Mouse (Mus musculus) lung, embryonic 14.5 days (tissue): ENCODE data around the gene Tex2. TPM values are rescaled to one million over a fixed set of nuclear protein-coding genes. Genes with fewer than 3 reads are reported as not detected.

ENCODE experiments used
- ATAC-seq: fragments of 200-750 bp; cut with Nextera tagmentation; 2 replicates; pipeline ENCODE4 v1.8.0; 2017; ENCODE audit warnings: mild to moderate bottlenecking, moderate TSS enrichment, moderate library complexity; ENCODE audit not compliant: insufficient read depth
- DNase-seq: peaks from one replicate; pipeline ENCODE4 v3.0.0-alpha.2; 2015
- H3K27ac ChIP-seq: fragments of 300-500 bp; sonication (generic); 2 replicates; pipeline ENCODE4 v1.5.1; 2014; ENCODE audit warnings: low read depth, mild to moderate bottlenecking, moderate library complexity
- H3K27me3 ChIP-seq: fragments of 300-500 bp; sonication (generic); 2 replicates; pipeline ENCODE4 v1.6.1; 2014; ENCODE audit warnings: low read length, control low read depth; ENCODE audit not compliant: insufficient read depth
- H3K36me3 ChIP-seq: fragments of 300-500 bp; sonication (generic); 2 replicates; pipeline ENCODE4 v1.6.1; 2014; ENCODE audit warnings: control low read depth; ENCODE audit not compliant: insufficient read depth
- H3K4me1 ChIP-seq: fragments of 300-500 bp; sonication (generic); 2 replicates; pipeline ENCODE4 v1.6.1; 2014; ENCODE audit warnings: antibody characterized with exemption, control low read depth; ENCODE audit not compliant: insufficient read depth
- H3K4me2 ChIP-seq: fragments of 300-500 bp; sonication (generic); 2 replicates; pipeline ENCODE4 v1.6.1; 2014; ENCODE audit warnings: mild to moderate bottlenecking
- H3K4me3 ChIP-seq: fragments of 300-500 bp; sonication (generic); 2 replicates; pipeline ENCODE4 v1.5.1; 2014; ENCODE audit warnings: low read depth, low read length
- H3K9ac ChIP-seq: fragments of 300-500 bp; sonication (generic); 2 replicates; pipeline ENCODE4 v1.6.1; 2014
- H3K9me3 ChIP-seq: fragments of 300-500 bp; sonication (generic); 2 replicates; pipeline ENCODE4 v1.6.1; 2016; ENCODE audit warnings: low read depth, low read length, control low read depth
- CTCF ChIP-seq: IDR thresholded peaks from 2 replicates; pipeline ENCODE4 v1.5.1; 2016; ENCODE audit warnings: antibody characterized with exemption, low read depth
- WGBS: fragments of 180-500 bp; shearing (Covaris S2); extraction: QIAGEN DNeasy Blood & Tissue Kit; methylation state at CpG from one replicate; pipeline ENCODE4 v1.1.7; 2014; 5-methylcytosine and 5-hydroxymethylcytosine counted together
- polyA plus RNA-seq: library from polyadenylated mRNA; unstranded; fragments of >200 nt; fragmentation: Nextera tagmentation; extraction: Ambion mirVana; gene quantifications from 2 replicates; pipeline ENCODE4 v1.2.1, GENCODE M21; 2014

Tex2 gene
- polyA plus RNA-seq, 1 experiment from 2014 or later: 10.9 TPM

DNA sequence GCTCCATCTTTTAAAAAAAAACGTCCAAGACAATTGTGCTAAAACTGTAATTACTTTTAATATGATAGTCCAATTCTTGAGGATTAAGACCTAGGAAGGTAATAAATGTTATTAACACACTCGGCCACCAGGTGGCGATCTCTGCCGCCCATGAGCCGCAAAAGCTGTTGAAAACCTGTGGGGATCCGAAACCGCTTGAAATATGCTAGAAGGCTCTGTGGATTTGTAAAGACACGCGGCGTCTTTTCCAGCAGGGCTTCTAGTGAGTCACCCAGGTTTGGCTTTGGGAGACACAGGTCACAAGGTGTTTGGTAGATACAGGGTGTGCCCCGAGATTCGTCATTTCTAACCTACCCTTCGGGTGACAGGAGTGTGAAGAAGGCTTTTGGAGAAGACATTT lies 35.1 kb upstream of the Tex2 start:
- peak; percentile 92 for DNase-seq
- H3K9ac ChIP-seq: no peak overlapping the region
- H3K9me3 ChIP-seq: no peaks in the 10 kb centered on the region
- H3K4me1 ChIP-seq: no peaks in the 10 kb centered on the region
- H3K4me2 ChIP-seq: no peak overlapping the region
- no peak overlapping the region for H3K4me3 ChIP-seq
- WGBS: 22% methylated on average over 13 of the region's 13 CpGs
- ATAC-seq: peak; percentile 41; the same call in 1 of the 2 replicates
- peak; percentile 88 for TF ChIP-seq CTCF
- H3K27ac ChIP-seq: no peak overlapping the region
- H3K27me3 ChIP-seq: no peaks in the 10 kb centered on the region
- no peaks in the 10 kb centered on the region for H3K36me3 ChIP-seq

DNA sequence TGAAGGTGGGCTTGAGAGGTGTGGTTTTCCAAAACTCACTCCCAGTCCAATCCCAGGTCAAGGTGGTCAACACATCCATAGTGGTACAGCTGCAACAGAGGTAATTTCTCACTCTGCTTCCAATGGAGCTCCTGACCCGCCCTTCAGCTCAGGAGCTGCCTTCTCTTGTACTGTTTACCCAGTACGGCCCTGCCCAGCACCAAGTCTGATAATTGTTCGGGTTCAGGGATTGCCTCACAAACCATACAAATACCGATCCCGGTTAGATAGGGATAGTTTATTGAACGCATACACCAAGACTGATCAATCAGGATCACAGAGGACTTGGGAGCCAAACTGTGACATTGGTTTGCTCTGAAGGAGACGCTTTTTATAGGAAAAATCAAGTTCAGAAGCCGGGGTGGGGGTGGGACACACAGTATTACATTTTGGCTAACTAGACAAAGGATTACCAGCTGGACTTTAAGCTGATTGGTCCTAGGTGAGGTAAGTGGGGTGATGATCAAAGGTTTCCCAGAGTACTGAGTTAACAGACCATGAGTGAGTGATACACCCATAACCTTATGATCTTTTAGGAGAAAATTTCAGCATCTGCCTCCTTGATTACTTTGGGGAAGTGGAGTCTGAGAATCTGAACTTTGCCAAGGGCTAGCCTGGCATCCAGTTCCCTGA lies 29.9 kb upstream of the Tex2 start:
- ATAC-seq (no peak), DNase-seq (no peak)
- Histone ChIP-seq H3K9me3 (no peaks in the 10 kb centered on the region), H3K4me3 (no peak overlapping the region), H3K36me3 (no peaks in the 10 kb centered on the region), H3K27ac (no peak overlapping the region), H3K27me3 (no peaks in the 10 kb centered on the region), H3K4me1 (peaks cover 17% of the 10 kb centered on the region), H3K4me2 (no peak overlapping the region), H3K9ac (no peak overlapping the region)
- WGBS: 57% methylated on average over 8 of the region's 8 CpGs
- TF ChIP-seq CTCF: no peak

DNA sequence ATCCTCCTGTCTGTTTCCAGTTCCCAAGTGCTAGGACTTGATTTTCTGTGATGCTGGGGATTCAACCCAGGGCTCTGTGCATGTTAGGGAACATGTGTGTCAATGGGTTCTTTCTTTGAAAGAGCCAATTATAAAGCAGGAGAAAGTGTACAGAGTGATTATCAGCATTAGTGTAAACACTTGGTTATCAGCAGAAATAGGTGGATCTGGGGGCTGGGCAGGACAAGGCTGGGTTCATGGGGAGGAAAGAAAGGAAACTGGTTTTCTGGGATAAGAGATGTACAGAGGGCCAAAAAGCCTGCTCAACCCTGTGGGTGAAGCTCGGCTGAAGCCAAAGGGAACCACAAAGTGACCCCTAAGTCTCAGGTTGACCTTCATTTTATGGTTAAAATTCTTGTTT lies 28.4 kb upstream of the Tex2 start:
- DNase-seq (no peak), ATAC-seq (no peak)
- Histone ChIP-seq H3K4me2 (no peak overlapping the region), H3K4me3 (no peak overlapping the region), H3K4me1 (peaks cover 22% of the 10 kb centered on the region), H3K9ac (no peak overlapping the region), H3K9me3 (no peaks in the 10 kb centered on the region), H3K27me3 (no peaks in the 10 kb centered on the region), H3K27ac (no peak overlapping the region), H3K36me3 (no peaks in the 10 kb centered on the region)
- WGBS: 38% methylated on average over 1 of the region's 1 CpGs
- no peak for TF ChIP-seq CTCF

- no peak overlapping the region for H3K9ac ChIP-seq
- TF ChIP-seq CTCF: no peak
- no peaks in the 10 kb centered on the region for H3K9me3 ChIP-seq
- H3K4me2 ChIP-seq: no peak overlapping the region
- peak; percentile 33; the same call in 1 of the 2 replicates for ATAC-seq
- H3K4me3 ChIP-seq: no peak overlapping the region
- H3K4me1 ChIP-seq: peaks cover 22% of the 10 kb centered on the region
- DNase-seq: no peak
- H3K36me3 ChIP-seq: no peaks in the 10 kb centered on the region
- H3K27me3 ChIP-seq: no peaks in the 10 kb centered on the region
- peak overlapping the region; percentile 69; the same call in 1 of the 2 replicates for H3K27ac ChIP-seq
- 7% methylated on average over 9 of the region's 9 CpGs for whole genome bisulfite sequencing
Measured at GRCm38 (mm10) chr11:106640059-106640458, 26.8 kb upstream of the Tex2 start.

DNA sequence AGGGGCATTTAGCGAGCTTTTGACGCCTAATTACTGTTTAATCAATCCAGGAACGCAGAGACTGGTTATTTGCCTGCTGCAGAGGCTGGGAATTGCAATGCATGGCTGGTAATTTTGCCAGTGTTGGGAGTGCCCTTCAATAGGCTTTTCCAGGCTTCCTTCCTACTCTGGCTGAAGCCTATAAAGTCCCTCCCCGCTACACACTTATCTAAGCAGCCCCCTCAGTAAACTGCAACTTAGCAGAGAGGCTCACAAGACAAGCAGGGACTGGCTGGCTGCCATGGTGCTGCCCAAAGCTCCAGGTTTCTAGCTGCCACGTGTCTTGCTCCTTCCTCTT lies 26.1 kb upstream of the Tex2 start:
- Histone ChIP-seq H3K9me3 (no peaks in the 10 kb centered on the region), H3K27me3 (no peaks in the 10 kb centered on the region), H3K4me3 (no peak overlapping the region), H3K36me3 (no peaks in the 10 kb centered on the region), H3K9ac (peak overlapping the region; percentile 4; the same call in 1 of the 2 replicates), H3K27ac (peak overlapping the region; percentile 69; the same call in 1 of the 2 replicates), H3K4me2 (no peak overlapping the region), H3K4me1 (peaks cover 22% of the 10 kb centered on the region)
- WGBS: 15% methylated on average over 5 of the region's 5 CpGs
- peak; percentile 63 for DNase-seq
- ATAC-seq: peak; percentile 15; the same call in 1 of the 2 replicates
- no peak for TF ChIP-seq CTCF

DNA sequence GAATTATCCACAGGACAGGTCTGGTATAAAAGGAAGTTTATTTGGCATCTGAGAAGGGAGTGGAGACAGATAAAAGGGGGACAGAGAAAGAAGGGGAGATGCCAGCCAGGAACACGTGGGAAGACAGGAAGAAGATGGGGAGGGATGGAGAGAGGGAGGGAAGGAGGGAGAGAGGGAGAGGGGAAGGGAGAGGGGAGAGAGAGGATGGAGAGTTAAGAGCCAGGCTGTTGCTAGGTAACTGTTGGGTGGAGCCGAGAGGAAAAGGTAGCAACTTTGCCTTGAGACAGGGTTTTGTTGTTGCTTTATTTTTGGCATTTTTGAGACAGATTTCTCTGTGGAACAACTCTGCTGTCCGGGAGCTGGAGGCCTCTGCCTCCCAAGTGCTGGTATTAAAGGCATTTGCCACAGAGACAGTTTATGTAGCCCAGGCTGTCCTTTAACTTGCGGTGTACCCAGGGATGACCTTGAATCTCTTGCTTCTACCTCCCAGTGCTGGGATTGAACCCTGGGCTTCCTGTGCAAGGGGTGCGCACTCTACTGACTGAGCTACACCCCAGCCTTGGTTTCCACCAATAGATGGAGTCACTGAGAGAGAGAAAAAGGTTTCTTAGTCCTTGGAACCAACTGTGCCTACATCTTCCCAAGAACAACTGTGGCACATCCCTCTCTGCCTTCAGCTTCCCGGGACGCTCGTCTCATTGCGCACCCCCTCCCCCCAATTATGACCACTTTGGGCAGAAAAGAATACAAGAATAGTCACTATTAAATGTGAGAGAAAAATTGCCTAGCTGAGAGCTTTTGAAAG lies 25.5 kb upstream of the Tex2 start:
- Histone ChIP-seq H3K4me3 (no peak overlapping the region), H3K36me3 (no peaks in the 10 kb centered on the region), H3K4me2 (no peak overlapping the region), H3K4me1 (peaks cover 22% of the 10 kb centered on the region), H3K27me3 (no peaks in the 10 kb centered on the region), H3K27ac (no peak overlapping the region; the same call in 1 of the 2 replicates), H3K9me3 (no peaks in the 10 kb centered on the region), H3K9ac (peak overlapping the region; percentile 4; the same call in 1 of the 2 replicates)
- ATAC-seq (no peak), DNase-seq (no peak)
- WGBS: 31% methylated on average over 9 of the region's 9 CpGs
- TF ChIP-seq CTCF: no peak

DNA sequence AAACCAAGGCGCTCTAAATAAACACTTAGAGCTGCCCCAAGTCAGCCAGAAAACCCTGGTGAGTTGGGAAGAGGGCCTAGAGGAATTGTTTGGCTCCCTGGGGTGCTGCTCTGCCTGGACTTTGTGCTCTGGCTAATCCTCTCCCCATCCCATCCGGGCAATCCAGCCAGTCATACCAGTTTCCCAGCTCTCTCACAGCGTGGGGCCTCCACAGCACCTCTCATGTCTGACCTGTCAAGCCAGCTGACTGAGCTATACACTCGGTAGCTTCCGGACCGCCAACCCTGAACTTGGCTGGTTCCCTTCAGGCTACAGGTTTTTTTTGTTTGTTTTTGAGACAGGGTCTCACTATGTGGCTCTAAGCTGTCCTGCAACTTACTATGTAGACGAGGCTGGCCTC lies 24.5 kb upstream of the Tex2 start:
- peak overlapping the region; percentile 71 for H3K27ac ChIP-seq
- peaks cover 22% of the 10 kb centered on the region for H3K4me1 ChIP-seq
- no peak for TF ChIP-seq CTCF
- no peak overlapping the region for H3K4me2 ChIP-seq
- no peaks in the 10 kb centered on the region for H3K9me3 ChIP-seq
- no peak overlapping the region for H3K4me3 ChIP-seq
- H3K36me3 ChIP-seq: no peaks in the 10 kb centered on the region
- no peak overlapping the region for H3K9ac ChIP-seq
- ATAC-seq (0 out of 2 replicates have a peak, but pooled peaks have one; percentile 18), DNase-seq (peak; percentile 50)
- WGBS: 22% methylated on average over 7 of the region's 7 CpGs
- no peaks in the 10 kb centered on the region for H3K27me3 ChIP-seq
